Mouse (Mus musculus) G1E (cell line): Measurements from ENCODE around the gene Syf2.

Experiments used
- CTCF ChIP-seq: IDR thresholded peaks from 2 replicates; pipeline ENCODE4 v1.5.1; 2012; ENCODE audit warnings: low read depth, low read length, inconsistent platforms, mixed read lengths
- POLR2AphosphoS5 ChIP-seq: IDR thresholded peaks from 2 replicates; pipeline ENCODE4 v1.6.1; 2012; ENCODE audit warnings: low read depth, low read length, inconsistent platforms; ENCODE audit not compliant: insufficient replicate concordance

GRCm38 (mm10) chr4:134914864-134915209, 15.9 kb upstream of the Syf2 start, which contains the start of gene Tmem50a:
- no peak for TF ChIP-seq POLR2AphosphoS5
- no peak for TF ChIP-seq CTCF
